Mouse (Mus musculus): ENCODE measurements around the gene Capg. TPM values are rescaled to one million over a fixed set of nuclear protein-coding genes. Genes with fewer than 3 reads are reported as not detected.

Gene Capg
- polyA plus RNA-seq, 1 experiment from 2014 or later = 4.8 TPM

DNA sequence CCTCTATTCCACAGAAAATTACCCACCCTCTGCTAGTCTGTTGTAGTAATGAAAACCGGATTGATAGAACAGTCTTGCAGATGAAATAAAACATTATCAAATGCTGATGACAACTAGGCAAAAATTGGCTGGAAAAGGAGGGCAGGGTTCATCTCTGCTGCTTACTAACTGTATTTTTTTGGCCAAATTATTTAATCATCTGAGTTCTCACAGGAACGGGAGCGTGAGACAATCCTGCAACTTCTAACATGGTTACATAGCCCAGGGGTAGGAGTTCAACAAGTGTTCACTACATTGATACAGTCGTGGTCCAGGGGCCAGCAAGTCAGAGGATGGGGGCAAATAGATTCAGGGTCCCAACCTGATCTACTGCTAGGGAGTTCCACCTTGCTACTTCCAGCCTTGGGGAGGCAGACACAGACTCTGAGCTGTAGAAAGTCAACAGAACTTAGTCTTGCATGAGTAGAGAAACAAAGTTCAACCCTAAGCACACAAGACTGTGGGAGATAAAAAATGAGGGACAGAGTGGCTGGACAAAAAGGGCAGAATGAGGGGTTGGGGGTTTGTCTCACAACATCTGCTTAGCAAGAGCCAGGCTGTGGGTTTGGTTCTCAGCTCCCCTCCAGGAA lies 39.1 kb downstream of the Capg start:
- no peak for ATAC-seq (replicated peaks)
- Histone ChIP-seq H3K4me2 (replicated peaks) (no peak overlapping the region), H3K9me3 (no peaks in the 10 kb centered on the region), H3K27me3 (no peaks in the 10 kb centered on the region), H3K36me3 (0 out of 2 replicates have a peak, but pooled peaks cover 3% of the 10 kb centered on the region), H3K9ac (replicated peaks) (no peak overlapping the region), H3K4me3 (no peak overlapping the region), H3K4me1 (no peaks in the 10 kb centered on the region), H3K27ac (replicated peaks) (no peak overlapping the region)
- WGBS = 86% methylated on average over 4 of the region's 4 CpGs

DNA sequence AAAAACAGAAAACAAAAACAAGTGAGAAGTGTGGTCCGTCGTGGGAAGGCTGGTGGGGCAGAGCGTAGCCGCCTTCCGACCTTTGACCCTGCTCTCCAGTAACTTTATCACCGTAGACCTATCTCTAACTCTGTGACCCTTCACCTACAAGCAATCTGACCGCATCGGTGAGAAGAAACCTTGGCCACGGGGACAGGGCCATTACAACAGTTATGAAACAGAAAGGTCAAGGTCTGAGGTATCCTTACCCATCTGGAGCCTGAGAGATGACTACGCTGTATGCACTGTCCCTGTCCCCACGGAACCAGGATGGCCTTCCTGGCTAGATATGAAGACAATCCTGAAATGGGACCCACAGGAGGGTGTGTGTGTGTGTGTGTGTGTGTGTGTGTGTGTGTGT lies 40.0 kb downstream of the Capg start:
- H3K4me2 ChIP-seq (replicated peaks) = no peak overlapping the region
- H3K36me3 ChIP-seq = 0 out of 2 replicates have a peak, but pooled peaks cover 3% of the 10 kb centered on the region

GRCm38 (mm10) chr6:72586701-72587100 lies 42.5 kb downstream of the Capg start:
- H3K36me3 ChIP-seq = 0 out of 2 replicates have a peak, but pooled peaks cover 3% of the 10 kb centered on the region
- no peak overlapping the region for H3K9ac ChIP-seq (replicated peaks)
- H3K4me2 ChIP-seq (replicated peaks) = no peak overlapping the region
- 80% methylated on average over 3 of the region's 3 CpGs for WGBS
- no peak overlapping the region for H3K4me3 ChIP-seq
- no peaks in the 10 kb centered on the region for H3K4me1 ChIP-seq
- H3K27me3 ChIP-seq = no peaks in the 10 kb centered on the region
- no peaks in the 10 kb centered on the region for H3K9me3 ChIP-seq
- no peak overlapping the region for H3K27ac ChIP-seq (replicated peaks)
- no peak for ATAC-seq (replicated peaks)

More for the DNA sequence above, 40.0 kb downstream of the Capg start:
- Histone ChIP-seq H3K4me3 (no peak overlapping the region), H3K9me3 (no peaks in the 10 kb centered on the region), H3K4me1 (no peaks in the 10 kb centered on the region), H3K27ac (replicated peaks) (no peak overlapping the region), H3K9ac (replicated peaks) (no peak overlapping the region), H3K27me3 (no peaks in the 10 kb centered on the region)
- 91% methylated on average over 11 of the region's 11 CpGs for WGBS
- no peak for ATAC-seq (replicated peaks)

DNA sequence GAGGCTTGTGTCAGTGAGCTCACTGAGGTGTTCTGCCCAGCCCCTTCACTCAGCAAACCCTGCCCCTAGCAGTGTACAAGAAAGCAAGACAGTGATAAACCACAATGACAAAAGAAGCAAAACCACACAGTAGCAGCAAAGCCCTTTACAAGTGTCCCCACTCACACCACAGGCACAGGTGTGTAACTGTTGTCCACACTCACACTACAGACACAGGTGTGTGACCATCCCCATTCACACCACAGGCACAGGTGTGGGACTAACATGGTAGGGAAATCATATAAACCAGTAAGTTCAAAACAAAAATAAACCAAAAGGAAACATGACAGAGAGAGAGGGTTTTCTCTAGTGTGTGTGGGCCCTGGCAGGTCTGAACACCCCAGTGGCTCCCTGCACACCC lies 44.1 kb downstream of the Capg start:
- Histone ChIP-seq H3K9ac (replicated peaks) (no peak overlapping the region), H3K4me1 (no peaks in the 10 kb centered on the region), H3K27ac (replicated peaks) (no peak overlapping the region), H3K4me3 (no peak overlapping the region), H3K9me3 (no peaks in the 10 kb centered on the region), H3K4me2 (replicated peaks) (no peak overlapping the region), H3K27me3 (no peaks in the 10 kb centered on the region), H3K36me3 (0 out of 2 replicates have a peak, but pooled peaks cover 3% of the 10 kb centered on the region)
- no peak for ATAC-seq (replicated peaks)

- ATAC-seq (replicated peaks) = no peak
Observed at GRCm38 (mm10) chr6:72590111-72590510, 45.9 kb downstream of the Capg start.

GRCm38 (mm10) chr6:72593011-72593803 lies 49.0 kb downstream of the Capg start:
- no peak for ATAC-seq (replicated peaks)
- H3K27ac ChIP-seq (replicated peaks) = no peak overlapping the region
- H3K4me1 ChIP-seq = peaks cover 12% of the 10 kb centered on the region
- H3K36me3 ChIP-seq = no peaks in the 10 kb centered on the region
- no peak overlapping the region for H3K4me2 ChIP-seq (replicated peaks)
- WGBS = 80% methylated on average over 6 of the region's 6 CpGs
- H3K4me3 ChIP-seq = no peak overlapping the region
- H3K27me3 ChIP-seq = no peaks in the 10 kb centered on the region
- no peaks in the 10 kb centered on the region for H3K9me3 ChIP-seq
- no peak overlapping the region for H3K9ac ChIP-seq (replicated peaks)

More at GRCm38 (mm10) chr6:72590111-72590510, 45.9 kb downstream of the Capg start:
- H3K4me3 ChIP-seq = no peak overlapping the region
- H3K4me2 ChIP-seq (replicated peaks) = no peak overlapping the region
- no peaks in the 10 kb centered on the region for H3K4me1 ChIP-seq
- H3K36me3 ChIP-seq = 0 out of 2 replicates have a peak, but pooled peaks cover 3% of the 10 kb centered on the region
- H3K9me3 ChIP-seq = no peaks in the 10 kb centered on the region
- H3K27me3 ChIP-seq = no peaks in the 10 kb centered on the region
- no peak overlapping the region for H3K9ac ChIP-seq (replicated peaks)
- no peak overlapping the region for H3K27ac ChIP-seq (replicated peaks)

DNA sequence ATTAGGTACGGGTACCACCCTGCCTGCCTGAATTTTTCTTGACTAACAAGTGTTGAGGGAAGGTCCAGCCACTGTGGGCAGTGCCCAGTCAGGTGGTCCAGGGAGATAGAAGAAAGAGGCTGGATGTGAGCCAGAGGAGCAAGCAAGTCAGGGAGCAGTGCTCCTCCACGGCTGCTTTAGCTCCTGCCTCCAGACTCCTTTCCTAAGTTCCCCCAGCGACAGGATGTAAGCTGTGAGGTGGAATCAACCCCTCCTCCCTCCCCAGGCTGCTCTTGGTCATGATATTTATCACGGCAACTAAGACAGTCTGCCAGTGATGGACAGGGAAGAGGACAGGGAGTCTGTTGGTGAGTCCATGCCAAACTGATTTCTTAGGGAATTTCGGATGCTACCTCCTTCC lies 49.7 kb downstream of the Capg start:
- Histone ChIP-seq H3K27me3 (no peaks in the 10 kb centered on the region), H3K9me3 (no peaks in the 10 kb centered on the region), H3K4me1 (peaks cover 16% of the 10 kb centered on the region), H3K4me2 (replicated peaks) (no peak overlapping the region), H3K27ac (replicated peaks) (no peak overlapping the region), H3K9ac (replicated peaks) (no peak overlapping the region), H3K4me3 (no peak overlapping the region), H3K36me3 (no peaks in the 10 kb centered on the region)
- 63% methylated on average over 5 of the region's 5 CpGs for WGBS
- no peak for ATAC-seq (replicated peaks)

- Histone ChIP-seq H3K9ac (replicated peaks) (peak overlapping the region; percentile 76), H3K4me2 (replicated peaks) (peak overlapping the region; percentile 83), H3K36me3 (no peaks in the 10 kb centered on the region), H3K27me3 (no peaks in the 10 kb centered on the region), H3K27ac (replicated peaks) (no peak overlapping the region), H3K4me3 (peak overlapping the region; percentile 74), H3K9me3 (no peaks in the 10 kb centered on the region), H3K4me1 (peaks cover 19% of the 10 kb centered on the region)
- WGBS = 52% methylated on average over 13 of the region's 13 CpGs
- no peak for ATAC-seq (replicated peaks)
Observed at GRCm38 (mm10) chr6:72597083-72597874, 53.1 kb downstream of the Capg start.

- H3K36me3 ChIP-seq = no peaks in the 10 kb centered on the region
- H3K27me3 ChIP-seq = no peaks in the 10 kb centered on the region
- H3K9ac ChIP-seq (replicated peaks) = peak within 1 kb of the TSS; percentile 76
- H3K4me3 ChIP-seq = peak within 1 kb of the TSS; percentile 74
- ATAC-seq (replicated peaks) = peak; percentile 94
- H3K27ac ChIP-seq (replicated peaks) = peak within 1 kb of the TSS; percentile 69
- no peaks in the 10 kb centered on the region for H3K9me3 ChIP-seq
- peak within 1 kb of the TSS; percentile 83 for H3K4me2 ChIP-seq (replicated peaks)
- under 1% methylated on average over 38 of the region's 38 CpGs for WGBS
- H3K4me1 ChIP-seq = peaks cover 19% of the 10 kb centered on the region
Observed at GRCm38 (mm10) chr6:72597956-72598753, 54.0 kb downstream of the Capg start, which contains the start of the genes Elmod3 and Retsat. TSS of gene Elmod3 (minus strand) at chr6:72598413. TSS of gene Retsat (plus strand) at chr6:72598475.

DNA sequence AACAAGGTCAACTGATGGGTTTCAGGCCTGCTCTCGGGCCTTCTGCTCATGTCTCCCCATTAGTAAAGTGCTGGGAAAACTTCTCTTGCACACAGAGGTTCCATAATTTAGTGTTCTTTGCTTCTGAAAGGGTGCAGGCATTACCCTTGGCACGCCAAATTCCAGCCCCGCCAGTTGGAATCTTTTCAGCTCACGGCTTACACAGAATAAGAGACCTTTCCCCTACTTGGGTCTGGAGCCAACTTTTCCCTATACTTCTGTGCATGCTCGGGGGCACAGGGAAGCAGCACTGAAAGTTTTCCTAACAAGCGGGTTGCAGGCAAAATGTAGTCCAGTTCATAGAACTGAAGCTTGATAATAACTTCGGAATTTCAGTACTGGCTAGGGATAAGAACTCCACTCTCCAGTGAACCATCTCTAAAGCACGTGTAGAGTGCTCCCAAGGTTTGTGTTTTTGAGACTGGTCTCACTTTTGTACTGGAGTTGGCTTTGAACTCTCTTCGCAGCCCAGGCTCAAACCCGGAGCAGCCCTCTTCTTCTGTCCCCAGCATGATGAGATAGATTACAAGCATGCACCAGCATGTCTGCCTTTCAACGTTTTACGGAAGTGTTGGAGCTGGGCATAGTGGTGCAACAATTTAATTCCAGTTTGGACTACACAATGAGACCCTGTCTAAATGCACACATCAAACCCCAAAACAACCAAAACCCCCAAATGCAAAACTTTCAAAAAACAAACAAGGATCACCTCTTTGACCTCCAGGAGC lies 54.8 kb downstream of the Capg start:
- Histone ChIP-seq H3K27me3 (no peaks in the 10 kb centered on the region), H3K9ac (replicated peaks) (peak overlapping the region; percentile 76), H3K27ac (replicated peaks) (peak overlapping the region; percentile 69), H3K4me3 (peak overlapping the region; percentile 74), H3K9me3 (no peaks in the 10 kb centered on the region), H3K4me1 (peaks cover 19% of the 10 kb centered on the region), H3K36me3 (no peaks in the 10 kb centered on the region), H3K4me2 (replicated peaks) (peak overlapping the region; percentile 83)
- 36% methylated on average over 12 of the region's 12 CpGs for WGBS
- ATAC-seq (replicated peaks) = peak; percentile 0; the same call in 1 of the 2 replicates

GRCm38 (mm10) chr6:72600216-72600615 lies 56.0 kb downstream of the Capg start:
- no peak overlapping the region for H3K9ac ChIP-seq (replicated peaks)
- H3K4me1 ChIP-seq = peaks cover 19% of the 10 kb centered on the region
- H3K36me3 ChIP-seq = peaks cover 2% of the 10 kb centered on the region; the same call in 1 of the 2 replicates
- WGBS = 71% methylated on average over 6 of the region's 6 CpGs
- H3K27ac ChIP-seq (replicated peaks) = no peak overlapping the region
- H3K4me2 ChIP-seq (replicated peaks) = no peak overlapping the region
- no peak overlapping the region for H3K4me3 ChIP-seq
- ATAC-seq (replicated peaks) = no peak
- H3K27me3 ChIP-seq = no peaks in the 10 kb centered on the region
- no peaks in the 10 kb centered on the region for H3K9me3 ChIP-seq
